Mouse (Mus musculus) skeletal muscle tissue, adult 2 months (tissue): Measurements from ENCODE around the gene Sdha.

Experiments
- DNase-seq: peaks from one replicate; pipeline ENCODE4 v3.0.0-alpha.2; 2012; ENCODE audit warnings: low read depth, low spot score

Sdha gene

DNA sequence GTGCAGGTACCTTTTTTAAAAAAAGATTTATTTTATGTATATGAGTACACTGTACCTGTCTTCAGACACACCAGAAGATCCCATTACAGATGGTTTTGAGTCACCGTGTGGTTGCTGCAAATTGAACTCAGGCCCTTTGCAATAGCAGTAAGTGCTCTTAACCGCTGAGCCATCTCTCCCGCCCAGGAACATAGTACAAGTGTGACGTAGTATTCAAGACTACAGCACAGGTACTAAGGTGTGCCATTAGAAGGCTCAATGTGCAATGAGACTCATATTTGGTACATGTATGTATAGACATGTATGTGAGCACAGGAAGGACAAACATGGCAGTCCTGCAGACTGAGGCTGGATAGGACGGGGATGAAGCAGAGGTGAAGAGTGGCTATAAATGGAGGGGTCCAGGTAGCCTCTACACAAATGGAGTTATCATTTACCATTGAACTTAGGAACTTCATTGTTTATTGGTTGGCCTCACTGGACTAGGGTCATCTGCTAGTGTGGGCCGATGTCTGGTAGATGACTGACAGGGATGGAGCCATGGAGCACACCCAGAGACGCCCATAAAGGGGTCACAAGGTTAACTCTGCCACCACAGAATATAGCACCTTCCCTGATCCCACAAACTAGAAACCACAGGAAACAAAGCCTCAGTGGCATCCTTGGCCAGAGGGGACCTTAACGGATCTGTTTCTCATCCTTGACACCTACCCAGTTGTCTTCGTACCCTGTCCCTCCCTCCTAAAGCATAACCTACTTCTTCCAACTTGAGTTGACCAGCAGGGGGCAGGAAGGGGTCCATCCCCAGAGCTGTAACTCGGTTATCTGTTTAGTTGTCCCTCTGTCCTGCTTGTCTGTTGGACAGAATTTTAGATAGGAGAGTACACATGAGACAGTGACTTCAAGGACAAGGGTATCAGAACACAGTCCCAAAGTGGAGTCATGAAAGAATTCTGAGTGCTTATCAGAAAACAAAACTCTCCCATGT lies 47.7 kb downstream of the Sdha start:
- no peak for DNase-seq

DNA sequence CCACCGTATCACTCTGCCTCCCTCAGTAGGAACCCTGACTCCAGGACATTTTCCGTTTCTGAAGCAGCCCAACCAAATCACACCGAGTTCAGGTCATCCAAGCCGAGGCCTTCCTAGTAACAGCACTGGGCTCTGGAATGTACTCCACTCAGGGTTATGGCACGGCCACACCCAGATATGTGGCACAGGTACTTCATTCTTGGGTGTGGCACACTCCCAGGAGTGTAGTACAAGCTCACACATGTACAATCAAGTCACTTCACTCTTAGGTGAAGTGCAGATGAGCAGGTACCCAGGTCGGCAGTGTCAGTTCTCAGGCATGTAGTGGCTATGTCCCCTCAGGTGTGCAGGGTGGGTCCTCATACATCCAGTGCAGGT lies 48.5 kb downstream of the Sdha start:
- no peak for DNase-seq

DNA sequence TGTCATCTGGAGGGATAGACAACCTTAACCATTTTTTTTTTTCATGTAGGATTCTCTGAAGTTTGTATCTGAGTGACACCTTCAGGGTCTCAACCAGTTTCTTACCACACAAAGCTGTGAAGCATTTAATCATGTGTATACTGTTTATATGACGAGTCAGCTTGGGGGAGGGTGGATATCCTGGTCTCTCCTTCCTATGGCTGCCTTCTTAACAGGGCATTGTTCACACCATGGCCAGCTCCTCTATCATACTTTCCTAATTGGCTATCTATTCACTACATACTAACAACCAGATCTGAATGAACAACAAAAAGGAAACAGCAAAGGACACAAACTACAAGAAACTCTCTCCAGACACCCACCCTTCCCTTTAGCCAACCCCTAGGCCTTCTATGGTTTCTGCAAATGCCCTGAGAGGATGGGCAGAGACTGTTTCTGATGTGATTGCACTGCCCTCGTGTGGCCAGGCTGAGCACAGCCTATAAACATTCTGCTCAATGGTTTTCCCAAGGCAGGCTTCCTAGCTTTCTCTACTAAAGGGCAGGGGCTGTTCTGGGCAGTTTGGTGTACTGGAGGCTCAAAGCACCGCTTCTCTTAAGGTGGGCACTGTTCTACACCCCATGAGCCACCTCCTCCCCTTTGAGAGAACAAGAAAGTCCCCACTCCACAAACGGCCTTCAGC lies 49.0 kb downstream of the Sdha start:
- DNase-seq = peak; percentile 34

DNA sequence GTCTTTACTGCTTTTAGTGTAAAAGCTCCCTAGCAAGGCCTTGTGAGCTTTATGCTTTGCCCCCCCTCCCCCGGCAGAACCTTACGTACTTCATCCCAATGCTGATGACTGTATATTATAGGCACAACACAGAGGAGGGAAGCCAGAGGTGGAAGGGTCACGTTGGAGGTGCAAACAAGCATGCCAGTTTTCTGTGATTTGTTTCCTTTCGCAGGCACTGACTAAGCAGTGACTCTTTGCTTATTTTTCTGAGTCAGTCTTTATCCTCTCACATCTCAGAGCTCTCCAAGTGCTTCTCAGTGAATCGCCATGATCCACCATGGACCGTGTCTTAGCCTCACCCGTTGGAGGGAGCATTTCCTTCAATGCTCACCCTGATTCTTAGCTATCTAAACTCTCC lies 53.7 kb downstream of the Sdha start:
- no peak for DNase-seq

DNA sequence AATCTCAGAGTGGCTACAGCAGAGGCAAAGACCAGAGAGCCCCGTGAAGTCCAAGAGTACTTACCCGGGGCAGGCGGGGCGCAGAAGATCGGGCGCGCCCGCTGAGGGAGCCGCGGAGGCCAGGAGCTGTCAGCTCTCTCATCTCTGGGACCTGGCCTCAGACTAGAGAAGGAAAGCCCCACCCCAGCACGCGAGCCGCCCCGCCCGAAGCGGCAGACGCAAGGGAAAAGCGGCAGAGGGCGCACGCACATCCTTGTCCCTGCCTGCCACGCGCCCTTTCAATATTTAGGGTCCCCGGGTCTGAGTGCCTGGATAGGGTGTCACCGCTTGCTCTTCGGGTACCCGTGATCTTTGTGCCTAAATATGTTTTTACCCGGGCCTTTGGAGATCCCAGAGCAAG lies 57.9 kb downstream of the Sdha start, which contains the start of gene Ahrr:
TSS of gene Ahrr (minus strand) at position 165 of the 400 bp plus-strand sequence.
- no peak for DNase-seq

DNA sequence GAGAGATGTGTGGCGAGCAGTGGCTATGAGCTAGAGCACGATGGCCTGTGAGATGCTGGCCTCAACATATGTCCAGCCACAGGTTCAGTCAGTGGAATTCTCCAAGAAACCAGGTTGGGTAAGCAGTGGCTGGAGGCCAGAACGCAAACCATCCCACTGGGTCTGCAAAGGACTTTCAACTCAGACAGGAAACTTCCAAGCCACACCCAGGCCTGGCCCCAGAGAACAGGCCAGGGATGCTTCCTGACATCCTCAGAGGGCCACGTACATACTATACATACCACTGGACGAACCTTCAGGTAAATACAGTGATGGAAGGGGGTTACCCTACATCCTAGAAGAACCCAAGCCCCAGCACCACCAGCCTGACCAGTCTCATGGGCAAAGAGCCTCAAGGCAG lies 60.4 kb downstream of the Sdha start:
- no peak for DNase-seq

DNA sequence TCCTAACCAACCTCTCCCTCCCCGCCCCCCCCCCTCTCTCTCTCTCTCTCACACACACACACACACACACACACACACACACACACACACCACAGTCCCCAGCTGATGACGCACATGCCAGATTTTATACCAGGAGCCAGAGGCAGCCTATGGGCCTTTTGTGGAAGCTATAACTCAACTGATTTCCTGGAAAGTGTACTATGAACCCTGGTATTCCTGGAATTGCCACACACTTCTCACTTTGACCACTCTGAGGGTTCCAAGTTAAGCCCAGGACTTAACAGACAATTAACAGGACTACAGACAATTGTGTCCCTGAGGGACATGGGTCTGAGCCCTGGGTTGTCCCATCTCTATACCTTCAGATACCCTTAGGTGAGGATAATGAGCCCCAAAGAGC lies 67.8 kb downstream of the Sdha start:
- no peak for DNase-seq

DNA sequence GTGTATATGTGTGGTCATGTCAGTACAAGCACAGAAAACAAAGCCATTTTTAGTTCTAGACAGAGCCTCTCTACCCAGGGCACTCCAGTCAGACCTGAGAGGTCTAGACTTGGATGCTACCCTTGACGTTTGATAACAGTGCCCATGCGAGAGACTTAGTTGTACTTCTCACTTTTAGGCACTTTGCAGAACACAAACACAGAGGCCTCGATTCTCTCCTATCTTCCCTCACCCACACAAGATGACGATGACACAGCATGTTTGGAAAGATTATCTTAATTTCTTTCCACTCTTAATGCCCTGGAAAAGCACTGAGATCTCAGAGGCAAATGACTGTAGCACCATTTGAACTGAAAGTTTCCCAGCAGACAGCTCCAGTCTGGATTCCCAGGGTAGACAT lies 74.4 kb downstream of the Sdha start:
- no peak for DNase-seq
